Mouse (Mus musculus) G1E (cell line): ENCODE measurements around the gene Mcm3. TPM values are rescaled to one million over a fixed set of nuclear protein-coding genes. Genes with fewer than 3 reads are reported as not detected.
A peak's percentile ranks its signal among the peaks of the same experiment; 100 is the strongest.

Experiments
- ATAC-seq: 2 replicates; pipeline ENCODE4 v1.8.0; 2016; ENCODE audit warnings: mild to moderate bottlenecking; ENCODE audit not compliant: insufficient number of reproducible peaks, poor library complexity, low FRiP score, severe bottlenecking; ENCODE audit errors: extremely low read depth
- DNase-seq: peaks from one replicate; pipeline ENCODE4 v3.0.0; 2012; ENCODE audit warnings: low spot score
- H3K27me3 ChIP-seq: 2 replicates; pipeline ENCODE4 v1.6.1; 2012; ENCODE audit warnings: mild to moderate bottlenecking, low read length, inconsistent platforms; ENCODE audit not compliant: insufficient read depth
- H3K36me3 ChIP-seq: replicated peaks from 2 replicates; pipeline ENCODE3; 2012; ENCODE audit warnings: mild to moderate bottlenecking, inconsistent platforms
- H3K4me1 ChIP-seq: 2 replicates; pipeline ENCODE4 v1.6.1; 2012; ENCODE audit warnings: low read depth, low read length, inconsistent platforms, mixed read lengths; ENCODE audit not compliant: insufficient read depth
- H3K4me3 ChIP-seq: 2 replicates; pipeline ENCODE4 v1.5.1; 2012; ENCODE audit warnings: low read depth, mild to moderate bottlenecking, inconsistent platforms, low read length, moderate library complexity, mixed read lengths
- H3K9me3 ChIP-seq: replicated peaks from 2 replicates; pipeline ENCODE4 v1.6.1; 2012; ENCODE audit warnings: inconsistent platforms
- CTCF ChIP-seq: IDR thresholded peaks from 2 replicates; pipeline ENCODE4 v1.5.1; 2012; ENCODE audit warnings: low read depth, low read length, inconsistent platforms, mixed read lengths
- GATA1 ChIP-seq: IDR thresholded peaks from 2 replicates; pipeline ENCODE4 v1.6.1; 2012; ENCODE audit warnings: borderline replicate concordance, low read length, inconsistent platforms, mixed read lengths
- GATA2 ChIP-seq: IDR thresholded peaks from 2 replicates; pipeline ENCODE4 v1.6.1; 2012; ENCODE audit warnings: low read depth, low read length, inconsistent platforms, borderline replicate concordance
- POLR2AphosphoS5 ChIP-seq: IDR thresholded peaks from 2 replicates; pipeline ENCODE4 v1.6.1; 2012; ENCODE audit warnings: low read depth, low read length, inconsistent platforms; ENCODE audit not compliant: insufficient replicate concordance
- TAL1 ChIP-seq: conservative IDR thresholded peaks from 2 replicates; pipeline ENCODE4 v1.6.1; 2012; ENCODE audit warnings: low read depth, low read length, inconsistent platforms, mixed read lengths
- polyA plus RNA-seq: library from polyadenylated mRNA; stranded (reverse); fragments of >175 nt; gene quantifications from 2 replicates; pipeline ENCODE4 v1.2.3, GENCODE M21; 2012
- total RNA-seq, 2 experiments: library from RNA; stranded (forward) in 1 of 2; stranded (reverse) in 1 of 2; fragments of 200-1000 nt in 1 of 2; fragments of >200 nt in 1 of 2; fragmentation: Nextera tagmentation in 1 of 2; gene quantifications; 2 replicates each; pipeline ENCODE4 v1.2.3; 2014 to 2017

Mcm3 gene
- total RNA-seq (2014; fragmentation: Nextera tagmentation) (582 and 680 TPM in 2 replicates), total RNA-seq (2017) (325 and 341 TPM in 2 replicates), polyA plus RNA-seq (96.8 and 133 TPM in 2 replicates)

GRCm38 (mm10) chr1:20819771-20820605 is at the start of gene Mcm3:
TSS of gene Mcm3 (minus strand) at chr1:20820312.
- Histone ChIP-seq H3K9me3 (no peaks in the 10 kb centered on the region), H3K27me3 (peaks cover 17% of the 10 kb centered on the region), H3K4me1 (peaks cover 45% of the 10 kb centered on the region), H3K4me3 (peak within 1 kb of the TSS; percentile 81), H3K36me3 (peaks cover 38% of the 10 kb centered on the region)
- DNase-seq (peak; percentile 96), ATAC-seq (peak; percentile 99)
- TF ChIP-seq GATA1: no peak
- TF ChIP-seq TAL1: no peak
- no peak for TF ChIP-seq CTCF
- no peak for TF ChIP-seq POLR2AphosphoS5
- no peak for TF ChIP-seq GATA2

GRCm38 (mm10) chr1:20868036-20868435 is 47.9 kb upstream of the Mcm3 start:
- Histone ChIP-seq H3K9me3 (no peaks in the 10 kb centered on the region), H3K4me3 (no peak overlapping the region), H3K4me1 (no peaks in the 10 kb centered on the region), H3K27me3 (peaks cover 6% of the 10 kb centered on the region), H3K36me3 (no peaks in the 10 kb centered on the region)
- DNase-seq: no peak
- no peak for ATAC-seq
- TF ChIP-seq TAL1: no peak

DNA sequence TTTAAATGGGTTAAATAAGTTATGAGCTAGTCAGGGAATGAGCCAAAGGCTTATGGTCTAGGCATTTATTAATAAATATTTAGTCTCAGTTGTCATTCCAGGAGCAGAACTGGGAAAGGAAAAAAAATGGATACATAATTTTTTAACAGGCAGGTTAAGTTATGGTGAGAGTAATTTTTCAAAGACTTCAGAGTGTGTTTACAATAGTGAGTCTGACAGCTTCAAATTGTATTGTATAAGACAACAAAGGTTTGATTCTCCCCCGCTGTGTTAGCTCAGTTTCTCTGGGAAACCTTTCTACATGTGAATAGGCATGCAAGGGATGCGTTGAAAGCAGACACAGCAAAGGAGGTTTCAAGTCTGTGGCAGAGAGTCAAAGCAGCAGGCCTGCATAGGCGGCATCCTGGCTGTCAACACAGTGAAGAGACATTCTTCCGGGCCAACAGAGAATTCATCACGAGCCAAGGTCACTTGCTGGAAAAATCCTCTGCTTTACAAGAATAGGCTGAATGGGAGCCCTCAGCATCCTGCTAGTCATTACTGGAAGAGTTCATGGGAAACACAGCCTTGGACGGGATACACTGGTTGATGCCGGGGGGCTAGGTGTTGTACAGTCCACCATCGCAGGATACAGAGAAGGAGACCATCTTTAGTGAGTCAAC is 47.3 kb upstream of the Mcm3 start:
- Histone ChIP-seq H3K36me3 (no peaks in the 10 kb centered on the region), H3K9me3 (no peaks in the 10 kb centered on the region), H3K4me3 (no peak overlapping the region), H3K4me1 (no peaks in the 10 kb centered on the region), H3K27me3 (peaks cover 7% of the 10 kb centered on the region)
- ATAC-seq (no peak), DNase-seq (no peak)
- TF ChIP-seq CTCF: no peak
- TF ChIP-seq POLR2AphosphoS5: no peak
- TF ChIP-seq GATA2: no peak
- no peak for TF ChIP-seq TAL1
- no peak for TF ChIP-seq GATA1

- DNase-seq (no peak), ATAC-seq (no peak)
- H3K36me3 ChIP-seq: no peaks in the 10 kb centered on the region
- no peaks in the 10 kb centered on the region for H3K9me3 ChIP-seq
- H3K4me1 ChIP-seq: no peaks in the 10 kb centered on the region
- TF ChIP-seq GATA2: no peak
- TF ChIP-seq POLR2AphosphoS5: no peak
- TF ChIP-seq CTCF: no peak
- no peak overlapping the region for H3K4me3 ChIP-seq
- peaks cover 15% of the 10 kb centered on the region for H3K27me3 ChIP-seq
Measured at GRCm38 (mm10) chr1:20863452-20864172, 43.5 kb upstream of the Mcm3 start.

DNA sequence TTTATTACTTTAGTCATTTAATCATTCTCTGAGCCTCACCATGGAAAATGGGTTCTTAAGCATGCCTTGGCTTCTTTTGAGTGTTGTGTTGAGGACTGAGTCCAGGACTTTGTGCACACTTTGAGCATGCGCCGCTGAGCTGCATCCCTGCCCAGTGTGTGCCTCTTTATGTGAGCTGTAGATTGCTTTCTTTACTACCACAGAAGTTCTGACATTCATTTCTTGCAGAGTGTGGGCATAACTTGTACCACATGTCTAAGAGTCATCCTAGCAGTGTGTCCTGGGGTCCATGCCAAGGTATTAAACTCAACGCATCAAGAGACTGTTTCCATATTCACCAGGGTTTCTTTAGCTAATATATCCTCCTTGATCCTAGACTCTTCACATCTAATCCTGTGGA is 41.8 kb upstream of the Mcm3 start:
- DNase-seq (no peak), ATAC-seq (no peak)
- TF ChIP-seq CTCF (no peak), GATA2 (no peak), GATA1 (no peak), POLR2AphosphoS5 (no peak), TAL1 (no peak)
- Histone ChIP-seq H3K4me1 (no peaks in the 10 kb centered on the region), H3K27me3 (peaks cover 13% of the 10 kb centered on the region; the same call in 1 of the 2 replicates), H3K36me3 (no peaks in the 10 kb centered on the region), H3K4me3 (no peak overlapping the region), H3K9me3 (no peaks in the 10 kb centered on the region)

DNA sequence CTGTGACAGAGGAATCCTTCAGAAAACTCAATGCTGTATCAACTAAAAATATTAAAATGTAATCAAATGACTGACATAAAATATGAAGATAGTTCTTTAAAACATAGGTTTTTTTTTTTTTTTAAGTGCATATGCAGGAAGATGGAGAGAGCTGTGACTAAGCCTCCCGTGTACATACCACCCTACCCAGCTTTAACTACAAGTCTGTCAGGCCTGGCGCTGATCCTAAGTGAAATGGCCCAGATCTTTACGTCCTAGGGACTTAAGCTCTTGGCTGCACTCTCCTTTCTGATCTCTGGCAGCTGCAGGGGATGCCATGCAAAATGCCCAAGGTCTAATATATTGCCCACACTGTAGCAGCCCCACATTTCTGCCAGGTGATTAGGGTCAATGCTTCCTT is 40.7 kb upstream of the Mcm3 start:
- no peaks in the 10 kb centered on the region for H3K36me3 ChIP-seq
- no peaks in the 10 kb centered on the region for H3K4me1 ChIP-seq
- no peak for TF ChIP-seq GATA1
- no peaks in the 10 kb centered on the region for H3K9me3 ChIP-seq
- H3K4me3 ChIP-seq: no peak overlapping the region
- ATAC-seq (no peak), DNase-seq (no peak)
- H3K27me3 ChIP-seq: peaks cover 13% of the 10 kb centered on the region; the same call in 1 of the 2 replicates
